Mouse (Mus musculus) MEL (cell line): Measurements from ENCODE around the gene Zscan26.

ENCODE experiments used
- CTCF ChIP-seq, 3 experiments: IDR thresholded peaks in 2 of 3; conservative IDR thresholded peaks in 1 of 3; 2 replicates each; pipeline ENCODE4 v1.5.1; 2011 to 2012; ENCODE audit warnings: low read length in 3 of 3, low read depth in 2 of 3, mild to moderate bottlenecking in 2 of 3, improper control_type of control experiment in 1 of 3, inconsistent platforms in 1 of 3, mixed read lengths in 1 of 3, moderate library complexity in 1 of 3; ENCODE audit not compliant: control insufficient read depth in 1 of 3, insufficient read depth in 1 of 3, poor library complexity in 1 of 3, severe bottlenecking in 1 of 3
- ELF1 ChIP-seq: IDR thresholded peaks from 2 replicates; pipeline ENCODE4 v1.6.1; 2014; ENCODE audit warnings: low read depth, mild to moderate bottlenecking, inconsistent platforms, low read length, improper control_type of control experiment, moderate library complexity
- EP300 ChIP-seq, 2 experiments: IDR thresholded peaks; 2 replicates each; pipeline ENCODE4 v1.6.1; 2011; ENCODE audit warnings: improper control_type of control experiment in 2 of 2, low read length in 2 of 2, low read depth in 1 of 2, mild to moderate bottlenecking in 1 of 2
- MEF2A ChIP-seq: IDR thresholded peaks from 2 replicates; pipeline ENCODE4 v1.6.1; 2014; ENCODE audit warnings: low read depth, mild to moderate bottlenecking, inconsistent platforms, low read length, improper control_type of control experiment; ENCODE audit not compliant: poor library complexity, insufficient replicate concordance, severe bottlenecking; ENCODE audit errors: extremely low read depth
- POLR2A ChIP-seq, 2 experiments: IDR thresholded peaks; 2 replicates each; pipeline ENCODE4 v1.6.1; 2011 to 2012; ENCODE audit warnings: low read length in 2 of 2, mild to moderate bottlenecking in 2 of 2, control low read depth in 1 of 2, improper control_type of control experiment in 1 of 2, low read depth in 1 of 2, moderate library complexity in 1 of 2; ENCODE audit not compliant: control insufficient read depth in 1 of 2, insufficient read depth in 1 of 2, poor library complexity in 1 of 2
- POLR2AphosphoS2 ChIP-seq: IDR thresholded peaks from 2 replicates; pipeline ENCODE4 v1.6.1; 2011; ENCODE audit warnings: low read length, improper control_type of control experiment
- RCOR1 ChIP-seq: IDR thresholded peaks from 2 replicates; pipeline ENCODE4 v1.6.1; 2012; ENCODE audit warnings: low read depth, mild to moderate bottlenecking, inconsistent platforms, low read length, improper control_type of control experiment
- USF1 ChIP-seq: IDR thresholded peaks from 2 replicates; pipeline ENCODE4 v1.6.1; 2014; ENCODE audit warnings: low read depth, mild to moderate bottlenecking, inconsistent platforms, low read length, improper control_type of control experiment, moderate library complexity

DNA sequence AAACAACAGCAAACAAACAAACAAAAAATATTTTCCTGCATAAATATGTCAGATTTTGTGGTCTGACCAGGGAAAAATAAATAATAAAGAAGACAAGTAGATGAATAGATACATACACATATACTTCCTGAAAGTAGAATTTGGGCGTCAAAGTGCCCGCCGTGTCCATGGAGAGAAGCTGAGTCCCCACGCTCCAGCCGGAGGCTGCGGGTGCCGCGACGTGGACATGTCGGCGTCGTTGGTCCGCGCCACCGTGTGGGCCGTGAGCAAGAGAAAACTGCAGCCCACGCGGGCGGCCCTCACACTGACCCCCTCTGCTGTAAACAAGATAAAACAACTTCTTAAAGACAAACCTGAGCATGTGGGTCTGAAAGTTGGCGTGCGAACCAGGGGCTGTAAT, 41.5 kb upstream of the Zscan26 start, which contains the start of gene AK157302:
- TF ChIP-seq CTCF (IDR thresholded peaks at IDR 0.05 in 2 of 3, conservative IDR thresholded peaks at IDR 0.05 in 1 of 3; ENCODE audit: control insufficient read depth in 1 of 3, insufficient read depth in 1 of 3, low read depth in 2 of 3, low read length in 3 of 3, poor library complexity in 1 of 3, severe bottlenecking in 1 of 3) (no peak), EP300 (IDR thresholded peaks at IDR 0.05; ENCODE audit: low read depth in 1 of 2, low read length in 2 of 2) (no peak), RCOR1 (no peak), MEF2A (no peak), USF1 (no peak), ELF1 (no peak), POLR2AphosphoS2 (no peak), POLR2A (IDR thresholded peaks at IDR 0.05; ENCODE audit: control insufficient read depth in 1 of 2, insufficient read depth in 1 of 2, low read depth in 1 of 2, low read length in 2 of 2, poor library complexity in 1 of 2) (no peak)
